Mouse (Mus musculus) T-helper 2 cell (primary cell): ENCODE measurements around the gene Stambp.
"Not testable (repeated sequence)": the region's sequence is repeated elsewhere in the genome, so short reads cannot be mapped to it uniquely, and the experiment has no call there.

Experiments used
- in situ Hi-C: fragments of 300-600 bp; cut with MboI, MseI; formaldehyde crosslinking; loops from one replicate; pipeline ENCODE4 v1.15.1; 2025; ENCODE audit warnings: high pct_unique_total_duplicates

Stambp gene

DNA sequence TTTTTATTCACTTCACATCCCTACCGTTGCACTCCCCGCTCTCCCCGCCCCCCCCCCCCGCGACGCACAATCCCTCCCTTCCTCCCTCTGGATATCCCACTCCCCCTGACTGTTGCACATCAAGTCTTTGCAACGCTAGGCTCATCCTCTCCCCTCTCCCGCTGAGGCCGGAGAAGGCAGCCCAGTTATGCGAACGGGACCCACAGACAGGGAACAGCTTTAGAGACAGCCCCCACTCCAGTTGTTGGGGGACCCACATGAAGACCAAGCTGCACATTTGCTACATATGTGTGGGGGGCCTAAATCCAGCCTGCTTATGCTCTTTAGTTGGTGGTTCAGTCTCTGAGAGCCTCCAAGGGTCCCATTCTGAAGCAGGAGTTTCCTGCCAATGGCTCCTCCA, at the start of gene Stambp:
Gene Stambp (minus strand): TSS at position 59 of the 400 bp plus-strand sequence.
- in situ Hi-C loops = no loop called here

DNA sequence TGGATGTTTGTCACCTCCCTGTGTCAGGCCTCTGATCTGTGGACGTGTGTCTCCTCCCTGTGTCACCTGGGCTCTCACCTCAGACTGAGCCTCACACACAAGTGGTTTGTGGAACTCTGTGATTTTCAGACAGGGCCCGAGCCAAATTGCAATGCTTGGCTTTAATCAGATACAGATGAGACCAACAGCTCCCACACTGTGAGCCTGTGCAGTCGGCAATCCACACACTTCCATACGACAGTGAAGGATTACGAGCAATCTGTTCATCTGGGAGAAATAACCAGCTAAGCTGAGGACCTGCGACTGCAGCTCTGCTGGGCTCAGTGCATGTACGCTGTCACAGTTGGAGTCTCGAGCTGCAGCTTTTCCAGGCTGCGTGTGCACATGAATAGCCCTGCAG, 47.4 kb upstream of the Stambp start:
- in situ Hi-C loops = no loop called here

DNA sequence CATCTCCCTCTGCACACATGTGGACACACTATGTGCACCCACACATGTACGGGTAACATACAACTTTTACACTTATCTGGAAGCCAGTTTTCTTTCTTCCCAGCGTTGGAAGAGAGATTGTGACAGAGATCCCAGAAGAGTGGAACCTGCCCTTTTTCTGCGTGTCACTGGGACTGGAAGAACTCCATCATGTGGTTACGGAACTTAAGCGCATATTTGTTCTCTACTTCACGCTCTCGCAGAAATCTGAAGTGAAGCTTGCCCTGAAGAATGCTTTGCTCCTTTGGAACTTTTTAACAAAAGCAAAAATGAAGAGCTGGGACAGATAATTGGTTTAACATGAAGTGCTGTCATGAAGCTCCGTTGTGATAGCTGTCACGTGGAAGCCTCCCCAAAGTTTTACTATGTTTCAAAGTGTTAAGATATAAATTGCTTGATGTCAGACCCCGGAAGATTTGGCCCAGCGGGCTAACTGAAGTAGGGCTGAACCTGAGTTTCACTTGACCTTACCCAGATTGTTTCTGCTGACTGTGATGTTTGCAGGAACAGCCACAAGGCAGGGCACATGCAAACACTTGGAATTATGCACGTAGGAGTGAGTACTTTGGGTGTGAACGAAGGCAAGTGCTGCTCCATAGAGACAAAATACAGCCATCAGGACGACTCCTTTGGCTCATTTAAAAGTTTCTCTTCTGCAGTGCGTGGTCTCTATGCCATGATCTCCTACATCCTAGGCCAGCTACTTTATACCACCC, 45.2 kb upstream of the Stambp start:
- in situ Hi-C loops = no loop called here

DNA sequence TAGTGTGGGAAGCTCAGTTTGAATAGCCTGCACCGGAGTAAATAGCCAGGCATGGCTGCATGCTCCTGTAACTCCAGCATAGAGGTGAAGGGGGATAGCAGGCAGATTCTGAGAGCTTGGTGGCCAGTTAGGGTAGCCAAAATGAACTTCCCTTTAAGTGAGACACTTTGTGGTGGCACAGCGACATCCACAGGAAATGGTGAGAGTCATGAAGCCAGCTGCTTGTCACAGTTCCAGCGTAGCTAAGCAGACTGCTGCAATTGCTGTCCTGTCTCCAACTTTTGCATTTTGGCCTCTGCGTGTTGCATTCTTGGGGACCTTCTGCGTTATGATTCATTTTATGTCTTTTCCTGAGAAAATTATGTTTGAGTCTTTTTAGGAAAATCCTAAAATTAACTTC, 44.0 kb upstream of the Stambp start:
- in situ Hi-C loops = no loop called here

DNA sequence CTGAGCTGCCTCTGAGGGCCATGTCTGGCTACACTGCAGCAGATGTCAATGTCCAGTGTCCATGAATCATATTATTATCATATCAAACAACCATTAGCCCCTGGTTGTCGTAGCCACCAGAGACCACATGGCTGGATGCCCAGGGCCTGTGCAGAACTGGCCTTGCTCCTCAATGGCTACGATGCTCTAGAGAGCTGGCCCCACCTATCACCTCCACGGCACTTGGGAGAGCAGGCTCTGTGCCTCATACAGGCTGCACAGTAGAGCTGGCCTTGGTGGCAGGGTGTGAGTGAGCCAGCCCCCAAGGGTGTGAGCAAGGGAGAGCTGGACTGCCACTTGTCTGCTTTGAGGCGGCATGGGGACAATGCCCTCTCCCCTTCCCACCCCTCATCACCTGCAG, 41.9 kb upstream of the Stambp start:
- in situ Hi-C loops = no loop called here

DNA sequence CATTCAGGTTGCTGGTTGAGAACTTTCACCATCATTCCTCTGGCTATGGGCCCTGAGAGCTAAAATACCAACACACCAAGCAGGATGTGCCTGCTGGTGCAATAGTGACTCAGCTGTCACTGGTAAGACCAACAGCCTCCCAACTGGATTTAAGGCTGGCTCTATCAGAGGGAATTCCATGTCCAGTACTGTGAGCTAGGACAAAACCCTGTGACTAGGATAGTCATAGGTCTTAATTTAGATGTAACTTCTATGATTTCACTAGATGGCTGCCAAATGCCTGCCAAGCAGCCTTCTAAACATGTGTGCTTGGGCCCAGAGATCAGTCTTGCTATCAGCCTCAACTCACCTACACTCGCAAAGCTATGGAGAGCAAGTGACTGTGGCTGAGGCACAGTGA, 40.4 kb upstream of the Stambp start:
- in situ Hi-C loops = no loop called here

DNA sequence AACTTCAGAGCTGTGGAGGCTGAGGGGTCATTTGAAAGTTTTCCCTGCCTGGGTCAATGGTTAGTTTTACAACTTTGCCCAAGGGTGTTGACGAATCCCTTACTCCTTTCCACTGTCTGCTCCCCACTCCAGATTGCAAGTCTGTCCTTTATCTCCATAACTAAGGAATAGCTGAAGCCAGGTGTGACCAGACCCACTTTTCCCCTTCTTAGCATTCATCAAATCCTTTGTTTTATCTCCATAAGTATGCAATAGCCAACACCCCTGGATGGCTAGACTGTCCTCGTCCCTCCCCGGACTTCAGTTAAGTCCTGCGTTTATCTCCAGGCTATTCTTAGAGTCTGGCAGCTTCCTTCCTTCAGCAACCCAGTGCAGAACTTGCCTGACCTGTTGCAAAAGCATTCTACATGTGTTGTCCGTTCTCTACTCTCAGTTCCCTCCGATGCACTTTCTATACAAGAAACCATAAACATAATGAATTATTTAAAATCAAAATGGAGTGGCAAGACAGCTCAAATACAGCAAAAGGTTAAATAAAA, 27.2 kb upstream of the Stambp start:
- in situ Hi-C loops = loop anchor here (5.0 kb wide), 1 partner anchor 53 kb away; no protein-coding TSS in a partner anchor

DNA sequence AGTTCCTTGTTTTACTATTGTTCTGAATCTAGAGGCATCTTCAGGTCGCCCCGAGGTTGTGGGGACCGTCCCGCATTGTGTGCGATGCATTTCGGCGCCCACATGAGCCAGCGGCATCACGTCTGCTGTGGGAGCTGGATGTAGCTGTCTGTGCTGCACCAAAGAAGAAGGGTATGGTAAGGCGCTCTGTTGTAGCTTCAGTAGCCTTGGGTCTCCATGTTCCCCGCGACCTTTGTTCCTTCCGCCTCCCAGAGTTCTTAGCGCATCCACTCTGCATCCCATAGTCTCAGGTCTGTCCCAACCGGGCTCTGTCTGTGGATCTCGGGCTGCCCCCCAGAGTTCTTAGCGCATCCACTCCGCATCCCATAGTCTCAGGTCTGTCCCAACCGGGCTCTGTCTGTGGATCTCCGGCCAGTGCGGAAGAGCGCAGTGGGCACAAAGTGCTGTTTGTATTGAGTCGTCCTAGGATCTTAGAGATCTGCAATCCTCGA, 26.6 kb upstream of the Stambp start:
- in situ Hi-C loops = no loop called here

DNA sequence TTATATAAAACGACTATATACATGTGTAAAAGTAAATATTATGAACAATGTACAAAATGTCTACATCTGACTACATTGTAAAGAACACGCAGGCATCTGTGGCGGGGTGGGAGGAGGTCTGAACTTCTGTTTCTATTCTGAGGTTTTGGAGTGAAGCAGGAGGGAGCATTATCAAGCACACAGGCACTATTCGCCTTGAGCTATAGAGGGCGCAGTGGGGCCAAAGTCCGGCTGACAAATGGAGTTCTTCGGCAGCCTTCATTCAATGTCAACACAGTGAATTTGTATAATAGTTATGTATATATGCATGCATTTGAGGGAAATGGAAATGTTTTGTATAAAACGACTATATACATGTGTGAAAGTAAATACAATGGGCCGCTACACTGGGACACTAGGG, 26.1 kb upstream of the Stambp start:
- in situ Hi-C loops = no loop called here

DNA sequence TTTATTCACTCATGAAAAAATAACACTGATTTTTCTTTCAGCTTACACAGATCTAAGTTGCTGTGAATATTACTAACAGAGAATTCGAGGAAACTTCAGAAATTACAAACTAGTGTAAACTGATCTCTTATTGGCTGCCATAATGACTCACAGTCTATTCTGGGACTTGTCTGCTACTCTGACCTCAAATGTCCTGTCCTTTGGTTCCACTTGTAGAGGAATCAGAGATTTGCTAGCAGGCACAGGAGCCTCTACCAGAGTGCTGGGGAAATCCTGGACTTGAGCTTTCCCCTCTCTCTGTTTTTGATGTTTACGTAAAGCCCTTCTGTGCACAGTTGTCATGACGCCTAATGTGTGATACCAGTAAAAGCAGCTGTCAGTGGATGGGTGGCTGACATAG, 25.5 kb upstream of the Stambp start:
- in situ Hi-C loops = no loop called here

DNA sequence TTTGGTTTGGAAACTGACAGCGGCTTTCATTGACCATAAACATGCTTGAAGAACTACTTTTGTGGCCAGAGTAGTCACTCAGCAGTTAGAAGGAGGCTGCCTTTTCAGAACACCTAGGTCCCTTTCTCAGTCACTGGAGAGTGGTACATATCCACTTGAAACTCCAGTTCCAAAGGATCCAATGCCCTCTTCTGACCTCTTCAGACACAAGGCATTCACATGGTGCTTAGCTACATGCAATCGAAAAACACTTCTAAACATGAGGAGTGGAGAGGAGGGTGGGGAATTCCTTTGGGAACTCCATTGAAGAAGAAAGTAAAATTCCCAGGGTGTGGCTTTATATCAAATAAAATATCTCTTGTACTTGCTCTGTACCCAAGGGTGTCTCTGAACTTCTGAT, 22.5 kb upstream of the Stambp start:
- in situ Hi-C loops = no loop called here

DNA sequence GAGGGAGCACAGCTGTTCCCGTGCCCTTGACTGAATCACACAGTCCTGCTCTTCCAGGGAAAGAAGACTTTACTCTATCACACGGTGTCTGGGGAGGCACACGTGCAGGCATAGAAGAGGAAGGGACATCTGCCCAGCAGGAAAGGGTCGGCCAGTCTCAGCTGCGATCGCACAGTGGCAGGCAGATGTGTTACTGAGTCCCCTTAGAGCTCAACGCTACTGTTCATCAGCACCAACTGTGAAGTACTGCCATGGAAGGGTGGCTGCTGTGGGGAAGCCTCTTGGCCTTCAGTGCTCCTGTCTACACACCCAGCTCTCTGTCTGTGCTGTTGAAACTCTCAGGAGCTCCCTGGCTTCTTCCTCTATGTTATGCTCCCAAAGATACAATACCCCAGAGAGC, 21.4 kb upstream of the Stambp start:
- in situ Hi-C loops = loop anchor here (5.0 kb wide), 1 partner anchor 83 kb away; the partner anchor contains the start of gene Cd207

DNA sequence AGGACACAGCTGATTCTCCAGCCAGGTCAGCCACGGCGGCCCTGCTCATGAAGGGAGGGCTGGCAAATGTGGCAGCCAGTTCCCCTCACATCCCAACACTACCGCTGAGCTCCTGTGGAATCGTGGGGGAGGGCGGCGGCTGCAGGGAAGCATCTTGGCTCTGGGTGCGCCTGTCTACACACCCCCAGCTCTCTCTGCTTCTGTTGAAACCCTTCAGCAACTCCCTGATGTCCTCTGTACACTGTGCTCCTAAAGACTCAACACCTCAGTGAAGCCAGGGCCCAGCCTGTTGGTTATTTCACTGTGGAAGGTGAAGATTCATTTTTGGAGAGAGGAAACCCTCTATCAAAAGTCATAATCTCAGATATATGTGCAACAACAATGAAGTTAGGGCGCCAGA, 19.5 kb upstream of the Stambp start:
- in situ Hi-C loops = loop anchor here (5.0 kb wide), 1 partner anchor 85 kb away; the partner anchor contains the start of gene Cd207

DNA sequence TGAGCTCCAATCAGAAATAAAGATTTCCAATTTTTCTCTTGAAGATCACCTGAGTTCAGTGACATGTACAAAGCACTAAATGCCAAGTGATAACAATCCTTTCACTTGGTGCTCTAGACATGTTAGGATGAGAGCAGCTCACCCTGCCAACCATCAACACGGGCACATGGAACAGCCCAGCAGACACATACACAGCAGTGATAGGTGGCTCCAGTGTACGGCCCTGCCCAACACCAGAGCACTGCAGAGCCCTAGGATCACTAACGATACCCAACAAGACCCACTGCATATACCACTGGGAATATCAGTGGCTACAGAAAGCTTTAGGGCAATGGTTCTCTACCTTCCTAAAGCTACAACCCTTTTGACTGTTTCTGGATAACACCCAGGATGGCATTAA, 17.8 kb upstream of the Stambp start:
- in situ Hi-C loops = loop anchor here (5.0 kb wide), 1 partner anchor 87 kb away; the partner anchor contains the start of gene Cd207

DNA sequence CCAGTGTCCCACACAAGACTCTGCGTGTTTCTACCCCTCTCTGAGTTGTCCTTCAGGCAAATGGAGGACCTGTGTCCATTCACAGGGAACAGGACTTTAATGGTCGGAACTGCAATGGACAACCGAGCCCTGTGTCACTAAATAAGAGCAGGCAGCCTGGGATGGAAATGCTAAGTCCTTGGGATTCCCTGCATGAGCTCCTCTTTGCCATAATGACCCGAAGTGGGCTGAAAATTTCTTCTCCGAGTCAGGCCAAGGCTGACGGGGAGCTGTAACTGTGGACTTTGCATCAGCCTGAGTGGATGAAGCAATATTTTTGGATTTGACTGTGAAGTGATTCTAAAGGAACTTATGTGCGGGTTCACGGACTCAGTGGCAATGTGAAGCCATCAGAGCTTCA, 14.7 kb upstream of the Stambp start:
- in situ Hi-C loops = not testable (repeated sequence)

DNA sequence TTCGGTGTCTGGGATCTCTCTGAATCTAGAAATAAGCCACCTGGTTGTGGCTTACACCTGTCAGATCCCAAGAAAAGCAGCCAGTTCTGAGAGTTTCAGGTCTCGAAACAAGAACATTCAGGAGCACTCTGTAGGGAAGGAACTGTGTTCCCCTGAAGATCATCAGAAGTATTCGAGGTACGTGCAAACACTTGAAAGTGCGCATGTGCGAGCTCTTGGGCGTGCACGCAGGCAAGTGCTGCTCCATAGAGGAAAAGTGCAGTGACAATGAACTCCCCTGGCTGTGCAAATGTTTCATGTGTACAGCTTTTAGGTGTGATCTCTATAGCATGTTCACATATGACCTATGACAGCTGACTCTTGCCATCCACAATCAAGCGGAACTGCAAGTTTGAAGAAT, 12.8 kb upstream of the Stambp start:
- in situ Hi-C loops = not testable (repeated sequence)

DNA sequence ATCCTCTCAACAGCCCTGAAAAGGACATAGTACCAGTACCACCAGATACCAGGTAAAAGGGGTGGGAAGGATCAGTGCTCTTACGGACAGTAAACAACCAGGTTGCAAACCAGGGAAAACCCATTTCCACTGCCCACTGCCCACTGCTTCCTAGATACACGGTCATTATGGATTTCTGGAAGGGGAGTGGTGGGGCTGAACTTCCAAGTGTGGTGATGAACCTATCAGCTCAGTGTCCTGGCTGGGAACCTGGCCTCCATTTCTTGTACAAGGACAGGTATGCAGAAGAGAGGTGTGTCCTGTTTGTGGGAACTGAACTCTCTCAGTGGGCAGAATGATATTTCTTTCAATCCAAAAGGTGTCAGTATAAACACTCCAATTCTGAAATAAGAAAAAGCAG, 11.1 kb upstream of the Stambp start:
- in situ Hi-C loops = no loop called here

DNA sequence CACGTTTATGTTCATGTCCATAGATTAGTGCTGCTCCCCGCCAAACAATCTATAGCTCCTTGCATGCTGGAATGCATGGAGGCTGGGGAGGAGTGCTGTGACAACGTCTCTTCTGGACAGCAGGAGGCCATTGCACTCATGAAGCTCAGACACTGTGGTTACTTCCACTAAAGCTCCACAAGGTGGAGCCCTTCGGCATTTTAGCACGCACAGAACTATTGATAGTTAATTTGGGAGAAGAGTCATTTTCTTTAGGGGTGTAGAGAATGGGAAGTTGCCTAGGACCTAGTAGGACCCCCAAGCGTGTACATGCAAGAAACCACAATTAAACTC, 10.4 kb upstream of the Stambp start:
- in situ Hi-C loops = no loop called here

DNA sequence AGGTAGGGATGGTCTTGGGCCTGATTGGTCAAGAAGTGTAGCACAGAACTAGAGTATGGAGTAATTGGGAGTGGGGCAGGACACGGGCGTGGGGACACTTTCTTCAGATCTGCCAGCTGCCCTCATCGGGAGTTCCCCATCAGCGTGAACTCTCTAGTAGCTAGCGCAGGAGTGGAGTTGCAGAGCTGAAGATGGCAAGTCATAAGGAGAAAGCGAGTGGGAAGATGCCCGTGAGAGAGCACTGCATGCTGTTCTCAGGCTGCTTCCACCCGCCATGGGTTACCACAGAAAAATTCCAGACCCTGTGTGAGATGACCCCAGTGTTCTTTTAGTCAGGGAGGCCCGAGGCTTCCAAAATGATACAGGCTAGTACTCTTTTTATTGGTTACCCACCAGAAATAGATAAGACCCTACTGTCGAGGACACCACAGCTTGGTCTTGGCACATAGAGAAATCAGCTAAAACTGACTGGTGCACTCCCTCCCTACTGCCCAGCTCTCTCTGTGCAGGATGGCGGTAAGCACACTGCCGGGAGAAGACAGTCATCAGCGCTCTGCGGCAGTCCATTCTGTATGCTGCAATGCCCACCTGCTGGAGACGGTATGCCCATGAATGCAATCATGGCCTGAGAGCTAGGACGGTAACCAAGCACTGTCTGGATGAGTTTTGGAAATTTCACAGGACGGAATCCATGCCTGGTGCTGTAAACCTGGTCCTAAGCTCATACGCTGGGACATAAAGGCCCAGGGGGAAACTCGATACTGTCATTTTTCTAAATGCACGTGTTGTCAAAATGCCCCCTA, 9.8 kb upstream of the Stambp start:
- in situ Hi-C loops = no loop called here

DNA sequence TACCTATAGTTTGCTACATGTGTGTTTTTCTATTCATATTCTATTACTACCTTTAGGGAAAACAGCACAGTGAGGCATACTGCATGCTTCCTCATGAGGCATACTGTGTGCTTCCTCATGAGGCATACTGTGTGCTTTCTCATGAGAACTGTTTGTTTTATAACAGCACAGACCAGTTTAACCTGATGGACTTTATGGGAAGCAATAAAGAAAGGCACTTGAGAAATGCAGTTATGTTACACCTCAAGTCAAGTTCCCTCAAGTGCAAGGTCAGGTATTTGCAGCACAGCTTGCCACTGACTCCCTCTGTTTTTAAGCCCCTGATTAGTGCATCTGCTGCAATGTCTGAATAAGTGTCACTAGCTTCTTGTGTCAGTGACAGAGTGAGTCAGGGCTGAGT, 5.0 kb upstream of the Stambp start:
- in situ Hi-C loops = no loop called here

DNA sequence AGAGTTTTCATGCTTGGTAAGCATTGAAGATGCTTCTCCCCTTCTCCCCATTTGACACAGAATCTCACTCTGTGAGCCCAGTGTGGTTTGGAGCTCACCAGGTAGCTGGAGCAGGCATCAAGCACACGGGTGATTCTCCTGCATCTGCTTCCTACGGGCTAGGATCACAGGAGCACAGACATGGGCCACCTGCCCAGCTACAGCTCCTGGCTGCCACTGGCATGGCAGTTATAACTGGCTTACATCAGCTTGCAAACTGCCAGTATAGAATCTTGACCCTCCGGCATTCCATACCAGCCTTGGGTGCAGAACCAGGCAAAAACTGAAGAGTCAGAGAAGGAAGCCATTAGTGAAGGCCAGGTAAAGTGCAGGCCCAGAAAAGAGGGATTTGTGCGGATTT, 3.1 kb upstream of the Stambp start:
- in situ Hi-C loops = no loop called here

DNA sequence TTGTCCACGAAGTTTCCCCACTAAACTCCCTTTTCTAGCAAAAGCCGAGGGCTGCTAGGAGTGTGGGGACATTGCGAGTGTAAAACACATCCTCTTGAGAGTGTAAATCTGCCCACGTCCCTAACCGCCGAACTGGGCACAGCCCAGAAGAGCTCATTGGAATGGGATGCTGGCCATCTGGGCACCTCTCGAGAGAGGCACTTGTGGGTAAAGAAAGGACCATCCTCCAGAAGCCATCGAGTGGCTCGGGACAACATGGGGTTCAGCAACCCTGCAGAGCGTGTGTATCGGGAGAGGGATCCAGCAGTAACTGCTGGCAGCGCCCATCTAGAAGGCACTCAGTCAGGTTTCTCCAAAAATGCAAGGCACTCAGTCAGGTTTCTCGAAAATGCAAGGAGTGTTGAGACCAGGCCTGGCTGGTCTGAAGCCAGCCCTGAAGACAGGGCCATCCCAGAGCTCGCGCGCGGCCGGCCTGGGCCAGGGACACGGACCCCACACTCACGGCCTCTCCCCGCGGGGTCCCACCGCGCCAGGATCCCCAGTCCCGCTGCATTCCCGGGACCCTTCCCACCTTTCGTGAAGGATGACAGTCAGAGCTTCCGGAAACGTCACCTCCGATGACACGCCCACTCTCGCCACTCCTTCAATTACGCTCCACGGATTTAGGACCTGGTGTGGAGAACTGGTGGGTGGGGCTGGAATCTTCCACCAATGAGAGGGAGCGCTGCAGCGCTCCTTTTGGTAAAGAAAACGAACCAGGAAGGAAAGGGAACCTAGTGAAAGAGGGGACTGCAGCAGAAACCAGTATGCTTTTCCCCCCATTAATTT, 475 bp downstream of the Stambp start:
- in situ Hi-C loops = no loop called here
